Mouse (Mus musculus) intestine, postnatal 0 days (tissue): ENCODE data around the gene Mtmr14. TPM values are rescaled to one million over a fixed set of nuclear protein-coding genes. Genes with fewer than 3 reads are reported as not detected.

ENCODE experiments used
- ATAC-seq: fragments of 200-750 bp; cut with Nextera tagmentation; 2 replicates; pipeline ENCODE4 v1.8.0; 2017; ENCODE audit warnings: mild to moderate bottlenecking, moderate TSS enrichment, moderate library complexity
- H3K27ac ChIP-seq: fragments of 300-500 bp; sonication (generic); 2 replicates; pipeline ENCODE4 v1.5.1; 2014; ENCODE audit warnings: mild to moderate bottlenecking, low read depth, low read length, moderate library complexity
- H3K27me3 ChIP-seq: fragments of 300-500 bp; sonication (generic); replicated peaks from 2 replicates; pipeline ENCODE4 v1.6.1; 2014; ENCODE audit warnings: low read length, mixed read lengths; ENCODE audit not compliant: control insufficient read depth, insufficient read depth
- H3K36me3 ChIP-seq: fragments of 300-500 bp; sonication (generic); 2 replicates; pipeline ENCODE4 v1.6.1; 2014; ENCODE audit warnings: mild to moderate bottlenecking, moderate library complexity; ENCODE audit not compliant: control insufficient read depth, insufficient read depth
- H3K4me1 ChIP-seq: fragments of 300-500 bp; sonication (generic); replicated peaks from 2 replicates; pipeline ENCODE4 v1.6.1; 2014; ENCODE audit warnings: antibody characterized with exemption, low read length, mixed read lengths; ENCODE audit not compliant: control insufficient read depth, insufficient read depth
- H3K4me2 ChIP-seq: fragments of 300-500 bp; sonication (generic); replicated peaks from 2 replicates; pipeline ENCODE4 v1.6.1; 2014; ENCODE audit warnings: low read depth, mild to moderate bottlenecking, moderate library complexity
- H3K4me3 ChIP-seq: fragments of 300-500 bp; sonication (generic); 2 replicates; pipeline ENCODE4 v1.5.1; 2014; ENCODE audit warnings: low read depth, low read length
- H3K9ac ChIP-seq: fragments of 300-500 bp; sonication (generic); 2 replicates; pipeline ENCODE4 v1.6.1; 2014; ENCODE audit warnings: mild to moderate bottlenecking, low read depth, low read length
- H3K9me3 ChIP-seq: fragments of 300-500 bp; sonication (generic); 2 replicates; pipeline ENCODE4 v1.6.1; 2016; ENCODE audit warnings: mixed run types; ENCODE audit not compliant: control insufficient read depth
- CTCF ChIP-seq: sonication (generic); IDR thresholded peaks from 2 replicates; pipeline ENCODE4 v1.5.1; 2016; ENCODE audit warnings: low read depth, mild to moderate bottlenecking, control low read depth, antibody characterized with exemption, moderate library complexity
- WGBS: fragments of 180-500 bp; shearing (Covaris S2); extraction: QIAGEN DNeasy Blood & Tissue Kit; methylation state at CpG from one replicate; pipeline ENCODE4 v1.1.7; 2014; 5-methylcytosine and 5-hydroxymethylcytosine counted together
- polyA plus RNA-seq: library from polyadenylated mRNA; unstranded; fragments of >200 nt; fragmentation: Nextera tagmentation; extraction: Ambion mirVana; gene quantifications from 2 replicates; pipeline ENCODE4 v1.2.1, GENCODE M21; 2015

The Mtmr14 gene
- polyA plus RNA-seq, 1 experiment from 2014 or later, result 31.5 TPM

DNA sequence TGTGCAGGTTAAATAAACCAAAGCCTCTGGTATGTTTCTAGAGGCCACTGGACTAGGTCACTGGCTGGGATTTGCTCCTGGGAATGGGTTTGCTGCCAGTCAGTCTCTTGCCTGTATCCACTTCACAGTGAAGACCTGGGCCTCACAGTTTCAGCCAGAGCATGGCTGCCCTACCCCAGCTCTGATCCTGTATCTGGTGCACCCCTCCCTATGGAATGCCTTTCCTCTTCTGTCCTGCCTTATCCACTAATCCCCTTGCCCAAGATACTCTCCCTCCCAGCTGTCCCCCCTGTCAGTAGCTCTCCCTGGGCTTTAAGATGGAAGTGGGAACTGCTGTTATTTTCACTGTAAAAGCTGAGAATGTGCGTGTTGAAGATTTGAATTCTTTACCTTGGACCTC, 30.3 kb downstream of the Mtmr14 start:
- Histone ChIP-seq H3K27me3 (no peaks in the 10 kb centered on the region), H3K9ac (no peak overlapping the region), H3K4me2 (no peak overlapping the region), H3K4me1 (no peaks in the 10 kb centered on the region), H3K9me3 (no peaks in the 10 kb centered on the region), H3K27ac (no peak overlapping the region), H3K4me3 (no peak overlapping the region), H3K36me3 (peaks cover 83% of the 10 kb centered on the region)
- 100% methylated on average over 1 of the region's 1 CpGs for WGBS
- ATAC-seq, result no peak
- TF ChIP-seq CTCF, result no peak

GRCm38 (mm10) chr6:113272365-113272764, 34.7 kb downstream of the Mtmr14 start:
- H3K4me2 ChIP-seq, result no peak overlapping the region
- peaks cover 77% of the 10 kb centered on the region for H3K36me3 ChIP-seq
- no peaks in the 10 kb centered on the region for H3K4me1 ChIP-seq
- 87% methylated on average over 3 of the region's 3 CpGs for WGBS
- H3K9ac ChIP-seq, result no peak overlapping the region
- H3K9me3 ChIP-seq, result no peaks in the 10 kb centered on the region
- H3K27ac ChIP-seq, result no peak overlapping the region
- TF ChIP-seq CTCF, result no peak
- H3K4me3 ChIP-seq, result no peak overlapping the region
- H3K27me3 ChIP-seq, result no peaks in the 10 kb centered on the region
- ATAC-seq, result no peak

GRCm38 (mm10) chr6:113276846-113277245, 39.2 kb downstream of the Mtmr14 start:
- 0 out of 2 replicates have a peak, but pooled peaks cover 1% of the 10 kb centered on the region for H3K27me3 ChIP-seq
- 64% methylated on average over 4 of the region's 4 CpGs for WGBS
- H3K27ac ChIP-seq, result no peak overlapping the region
- no peaks in the 10 kb centered on the region for H3K9me3 ChIP-seq
- no peak for TF ChIP-seq CTCF
- no peak overlapping the region for H3K9ac ChIP-seq
- no peak overlapping the region for H3K4me3 ChIP-seq
- H3K36me3 ChIP-seq, result peaks cover 43% of the 10 kb centered on the region
- no peak for ATAC-seq
- no peak overlapping the region for H3K4me2 ChIP-seq
- H3K4me1 ChIP-seq, result no peaks in the 10 kb centered on the region

DNA sequence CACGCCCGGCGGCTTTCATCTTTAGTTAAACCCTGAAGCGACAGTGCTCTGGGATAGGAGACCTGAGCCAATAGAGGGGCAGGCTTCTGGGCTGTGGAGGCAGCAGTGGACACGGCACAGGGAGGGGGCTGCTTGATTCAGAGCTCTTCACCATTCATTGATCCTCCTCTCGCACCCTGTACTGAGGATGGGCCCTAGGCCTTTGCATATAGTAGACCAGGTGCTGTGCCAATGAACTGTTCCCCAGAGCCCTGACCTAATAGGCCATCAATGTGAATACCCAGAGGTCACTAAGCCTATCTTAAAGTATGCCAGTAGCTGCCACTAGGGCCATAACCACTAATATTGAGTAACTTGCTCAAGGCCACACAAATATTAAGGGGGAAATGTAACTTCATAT, 44.0 kb downstream of the Mtmr14 start:
- H3K27ac ChIP-seq, result no peak overlapping the region
- H3K27me3 ChIP-seq, result peaks cover 19% of the 10 kb centered on the region
- 63% methylated on average over 6 of the region's 6 CpGs for WGBS
- H3K4me1 ChIP-seq, result no peaks in the 10 kb centered on the region
- no peak overlapping the region for H3K4me2 ChIP-seq
- no peak for TF ChIP-seq CTCF
- no peak overlapping the region for H3K9ac ChIP-seq
- peaks cover 9% of the 10 kb centered on the region for H3K36me3 ChIP-seq
- H3K9me3 ChIP-seq, result no peaks in the 10 kb centered on the region
- ATAC-seq, result peak; percentile 20; the same call in 1 of the 2 replicates
- no peak overlapping the region for H3K4me3 ChIP-seq

DNA sequence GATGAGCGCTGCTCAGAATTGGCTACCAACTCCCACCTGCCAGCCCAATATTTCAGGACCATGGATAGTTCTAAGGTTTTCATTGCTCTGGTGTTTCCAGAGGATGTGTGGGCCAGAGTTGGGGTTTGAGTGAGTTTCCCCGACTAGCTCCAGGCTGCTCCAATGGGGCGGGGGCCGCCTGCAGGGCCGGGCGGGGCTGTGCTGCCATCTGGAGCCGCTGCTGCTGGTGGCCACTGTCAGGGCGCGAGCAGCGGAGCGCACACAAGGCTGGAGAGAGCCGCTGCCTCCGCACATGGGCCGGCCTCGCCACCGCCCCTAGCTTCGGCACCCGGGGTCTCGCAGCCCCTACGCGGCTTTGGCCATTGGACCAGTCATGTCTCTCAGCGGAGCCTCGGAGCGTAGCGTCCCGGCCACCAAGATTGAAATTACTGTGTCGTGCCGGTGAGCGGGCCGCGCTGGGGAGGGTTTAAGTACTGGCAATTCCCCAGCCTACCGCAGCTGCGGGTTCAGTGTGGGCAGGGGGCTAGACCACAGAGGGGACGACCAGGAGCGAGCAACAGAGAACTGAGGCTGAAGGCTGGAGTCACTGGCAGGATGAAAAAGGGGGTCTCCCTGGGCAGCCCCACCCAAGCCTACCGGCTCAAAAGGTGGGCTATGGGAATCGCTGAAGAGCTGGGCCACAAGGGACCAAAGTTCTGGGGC, 44.6 kb downstream of the Mtmr14 start, which contains the start of gene Cpne9:
Gene Cpne9 (plus strand): TSS at position 207 of the 702 bp plus-strand sequence.
- no peaks in the 10 kb centered on the region for H3K4me1 ChIP-seq
- H3K27ac ChIP-seq, result no peak within 1 kb of the TSS
- no peak within 1 kb of the TSS for H3K9ac ChIP-seq
- 3% methylated on average over 37 of the region's 37 CpGs for WGBS
- no peak for TF ChIP-seq CTCF
- peaks cover 9% of the 10 kb centered on the region for H3K36me3 ChIP-seq
- H3K27me3 ChIP-seq, result peaks cover 19% of the 10 kb centered on the region
- H3K4me3 ChIP-seq, result peak within 1 kb of the TSS; percentile 5; the same call in 1 of the 2 replicates
- no peaks in the 10 kb centered on the region for H3K9me3 ChIP-seq
- peak within 1 kb of the TSS; percentile 53 for H3K4me2 ChIP-seq
- peak; percentile 23; the same call in 1 of the 2 replicates for ATAC-seq

DNA sequence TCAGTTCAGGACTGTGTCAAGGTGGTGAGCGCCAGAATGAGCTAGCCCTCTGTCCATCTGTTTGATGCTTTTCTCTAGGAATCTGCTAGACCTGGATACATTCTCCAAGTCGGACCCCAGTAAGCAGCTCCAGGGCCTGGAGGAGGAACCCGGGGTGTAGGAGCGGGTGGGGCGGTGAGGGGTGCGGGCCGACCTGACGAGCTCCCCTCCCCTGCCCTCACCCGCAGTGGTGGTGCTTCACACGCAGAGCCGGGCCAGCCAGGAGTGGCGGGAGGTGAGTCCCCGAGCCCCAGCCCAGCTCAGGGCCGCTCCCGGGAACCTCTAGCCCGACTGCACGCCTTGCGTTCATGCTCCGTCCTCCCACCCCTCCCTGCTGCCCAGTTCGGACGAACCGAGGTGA, 45.3 kb downstream of the Mtmr14 start:
- WGBS, result 2% methylated on average over 14 of the region's 22 CpGs
- 0 out of 2 replicates have a peak overlapping the region, but pooled peaks have one; percentile 5 for H3K4me3 ChIP-seq
- peaks cover 9% of the 10 kb centered on the region for H3K36me3 ChIP-seq
- H3K4me1 ChIP-seq, result no peaks in the 10 kb centered on the region
- peaks cover 19% of the 10 kb centered on the region for H3K27me3 ChIP-seq
- H3K27ac ChIP-seq, result no peak overlapping the region
- no peak for ATAC-seq
- no peaks in the 10 kb centered on the region for H3K9me3 ChIP-seq
- no peak for TF ChIP-seq CTCF
- H3K9ac ChIP-seq, result no peak overlapping the region
- H3K4me2 ChIP-seq, result peak overlapping the region; percentile 53
